Mouse (Mus musculus): ENCODE measurements around the gene Samd8. TPM values are rescaled to one million over a fixed set of nuclear protein-coding genes. Genes with fewer than 3 reads are reported as not detected.

The Samd8 gene
- polyA plus RNA-seq, 1 experiment from 2014 or later: 13.7 TPM

DNA sequence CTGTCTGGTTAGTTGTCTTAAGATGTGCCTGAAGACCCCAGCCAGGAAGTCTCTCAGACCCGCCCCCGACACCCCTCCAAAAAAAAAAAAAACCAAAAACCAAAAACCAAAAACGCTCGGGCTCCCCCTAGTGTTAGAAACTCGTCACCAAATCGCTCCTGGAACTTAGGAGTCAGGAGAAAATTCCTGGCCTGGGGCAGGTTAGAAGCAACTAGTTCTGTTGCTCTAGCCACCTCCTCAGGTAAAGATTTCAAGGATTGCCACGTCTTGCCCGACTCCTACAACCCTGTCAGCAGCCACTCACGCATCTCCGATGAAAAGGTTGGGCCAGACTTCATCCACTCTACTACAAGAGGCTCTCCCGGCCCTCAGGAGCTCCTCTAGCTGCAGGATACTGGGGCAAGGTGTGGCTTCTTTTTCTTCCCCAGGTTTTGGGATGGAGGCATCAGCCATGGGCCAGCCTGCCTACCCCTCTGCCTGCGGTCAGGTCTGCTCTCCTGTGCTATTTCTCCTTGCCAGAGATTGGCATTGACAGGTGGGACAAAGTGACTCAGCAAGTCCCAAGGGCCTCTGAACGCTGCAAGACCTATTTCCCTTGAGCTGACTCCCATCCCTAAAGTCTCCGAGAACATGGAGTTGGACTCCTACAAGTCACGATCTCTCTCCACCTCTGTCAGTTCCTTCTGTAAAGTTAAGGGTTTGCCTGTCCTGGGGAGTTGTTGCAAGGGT, 2.0 kb upstream of the Samd8 start:
- Histone ChIP-seq H3K9ac (ENCODE audit: low read depth, low read length) (no peak overlapping the region), H3K4me1 (ENCODE audit: control insufficient read depth, insufficient read depth, low read length) (peaks cover 8% of the 10 kb centered on the region; the same call in 1 of the 2 replicates), H3K4me2 (ENCODE audit: low read depth, low read length) (no peak overlapping the region), H3K27me3 (replicated peaks; ENCODE audit: control insufficient read depth, insufficient read depth, low read length) (no peaks in the 10 kb centered on the region), H3K27ac (replicated peaks; ENCODE audit: low read depth, low read length) (no peak overlapping the region), H3K9me3 (ENCODE audit: control insufficient read depth, low read length) (no peaks in the 10 kb centered on the region), H3K4me3 (ENCODE audit: low read depth, low read length) (no peak overlapping the region), H3K36me3 (ENCODE audit: control insufficient read depth, insufficient read depth, low read length) (no peaks in the 10 kb centered on the region)
- DNase-seq (ENCODE audit: low spot score): peak; percentile 26
- WGBS: 42% methylated on average over 15 of the region's 15 CpGs
- ATAC-seq (ENCODE audit: low read depth): no peak

DNA sequence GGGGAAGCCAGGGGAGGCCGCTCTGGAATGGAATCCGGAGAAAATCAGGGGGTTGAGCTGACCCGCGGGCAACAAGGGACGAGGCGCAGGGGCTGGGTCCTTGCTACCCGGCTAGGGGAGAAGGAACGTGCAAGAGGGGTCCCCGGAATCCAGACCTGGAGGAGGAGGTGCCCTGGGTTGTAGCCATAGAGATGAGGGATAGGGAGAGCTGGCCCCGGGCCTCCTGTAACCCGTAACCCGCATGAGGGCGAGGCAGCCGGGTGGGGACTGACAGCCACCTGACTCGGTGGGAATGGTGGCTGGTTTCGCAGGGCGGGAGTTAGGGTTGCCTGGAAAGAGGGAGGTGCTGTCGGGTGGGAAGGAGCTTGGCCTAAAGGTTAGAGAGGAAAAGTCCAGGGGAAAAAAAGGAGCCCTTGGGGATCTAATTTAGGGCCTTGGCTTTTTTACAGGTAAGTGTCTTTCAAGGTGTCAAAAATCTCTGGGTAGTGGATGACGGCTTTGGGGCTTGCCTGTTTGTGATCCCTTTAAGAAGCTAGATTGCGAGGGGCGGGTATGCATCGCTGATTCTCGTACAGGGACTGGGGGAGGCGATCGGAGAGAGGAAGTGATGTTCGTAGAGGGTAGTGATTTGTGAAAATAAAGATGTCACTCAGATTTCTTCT, 681 bp downstream of the Samd8 start, which contains the start of gene Dusp13:
TSS of gene Dusp13 (minus strand) at position 301 of the 662 bp plus-strand sequence.
- Histone ChIP-seq H3K4me3 (ENCODE audit: low read depth, low read length) (peak within 1 kb of the TSS; percentile 99), H3K4me1 (ENCODE audit: control insufficient read depth, insufficient read depth, low read length) (peaks cover 8% of the 10 kb centered on the region; the same call in 1 of the 2 replicates), H3K9me3 (ENCODE audit: control insufficient read depth, low read length) (no peaks in the 10 kb centered on the region), H3K36me3 (ENCODE audit: control insufficient read depth, insufficient read depth, low read length) (no peaks in the 10 kb centered on the region), H3K27me3 (replicated peaks; ENCODE audit: control insufficient read depth, insufficient read depth, low read length) (no peaks in the 10 kb centered on the region), H3K27ac (replicated peaks; ENCODE audit: low read depth, low read length) (peak within 1 kb of the TSS; percentile 78), H3K4me2 (ENCODE audit: low read depth, low read length) (peak within 1 kb of the TSS; percentile 69), H3K9ac (ENCODE audit: low read depth, low read length) (peak within 1 kb of the TSS; percentile 85)
- under 1% methylated on average over 26 of the region's 26 CpGs for WGBS
- DNase-seq (ENCODE audit: low spot score) (peak; percentile 72), ATAC-seq (ENCODE audit: low read depth) (peak; percentile 76)

DNA sequence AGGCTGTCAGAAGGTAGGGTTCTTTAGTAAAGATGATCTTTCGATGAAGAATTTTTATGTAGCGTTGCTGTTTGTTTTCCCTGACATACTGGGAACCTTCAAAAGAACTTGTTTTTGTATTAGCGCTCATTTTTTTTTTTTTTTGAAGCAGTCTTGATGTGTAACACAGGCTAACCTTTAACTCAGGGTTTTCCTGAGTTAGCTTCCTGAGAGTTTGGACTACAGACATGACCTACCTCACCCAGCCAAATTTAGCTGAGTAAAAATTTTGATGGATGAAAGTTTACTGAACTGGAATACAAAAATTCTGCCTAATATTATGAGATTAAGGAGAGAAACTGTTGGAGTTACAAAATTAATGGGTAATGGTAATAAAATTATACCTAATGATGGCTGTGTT, 2.1 kb downstream of the Samd8 start:
- peak overlapping the region; percentile 69; the same call in 1 of the 2 replicates for H3K4me2 ChIP-seq (ENCODE audit: low read depth, low read length)
- no peak overlapping the region for H3K9ac ChIP-seq (ENCODE audit: low read depth, low read length)
- H3K27ac ChIP-seq (replicated peaks; ENCODE audit: low read depth, low read length): no peak overlapping the region
- no peaks in the 10 kb centered on the region for H3K9me3 ChIP-seq (ENCODE audit: control insufficient read depth, low read length)
- H3K36me3 ChIP-seq (ENCODE audit: control insufficient read depth, insufficient read depth, low read length): no peaks in the 10 kb centered on the region
- ATAC-seq (ENCODE audit: low read depth) (no peak), DNase-seq (ENCODE audit: low spot score) (no peak)
- peaks cover 8% of the 10 kb centered on the region; the same call in 1 of the 2 replicates for H3K4me1 ChIP-seq (ENCODE audit: control insufficient read depth, insufficient read depth, low read length)
- WGBS: 85% methylated on average over 3 of the region's 3 CpGs
- 0 out of 2 replicates have a peak overlapping the region, but pooled peaks have one; percentile 99 for H3K4me3 ChIP-seq (ENCODE audit: low read depth, low read length)
- H3K27me3 ChIP-seq (replicated peaks; ENCODE audit: control insufficient read depth, insufficient read depth, low read length): no peaks in the 10 kb centered on the region

DNA sequence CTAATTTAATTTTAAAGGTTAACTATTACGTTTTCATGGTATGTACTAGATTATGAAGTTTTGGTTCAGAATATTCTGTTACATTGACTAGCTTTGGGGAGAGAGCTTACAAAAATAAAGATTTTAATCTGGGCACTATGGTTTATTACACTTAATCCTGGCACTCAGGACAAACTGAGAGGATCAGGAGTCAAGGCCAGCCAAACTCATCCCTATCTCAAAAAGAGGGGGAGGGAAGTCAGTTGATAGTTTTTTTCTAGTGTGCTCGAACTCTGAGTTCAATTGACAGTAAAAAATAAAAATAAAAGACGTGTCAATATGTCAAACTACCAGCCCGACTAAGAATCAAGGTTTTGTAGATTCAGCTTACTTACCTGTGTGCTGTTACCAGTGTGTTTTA, 3.0 kb downstream of the Samd8 start:
- H3K36me3 ChIP-seq (ENCODE audit: control insufficient read depth, insufficient read depth, low read length): no peaks in the 10 kb centered on the region
- H3K4me1 ChIP-seq (ENCODE audit: control insufficient read depth, insufficient read depth, low read length): peaks cover 8% of the 10 kb centered on the region; the same call in 1 of the 2 replicates
- no peak overlapping the region for H3K27ac ChIP-seq (replicated peaks; ENCODE audit: low read depth, low read length)
- ATAC-seq (ENCODE audit: low read depth) (no peak), DNase-seq (ENCODE audit: low spot score) (no peak)
- no peak overlapping the region for H3K4me3 ChIP-seq (ENCODE audit: low read depth, low read length)
- no peak overlapping the region for H3K4me2 ChIP-seq (ENCODE audit: low read depth, low read length)
- 86% methylated on average over 4 of the region's 4 CpGs for WGBS
- no peaks in the 10 kb centered on the region for H3K27me3 ChIP-seq (replicated peaks; ENCODE audit: control insufficient read depth, insufficient read depth, low read length)
- H3K9ac ChIP-seq (ENCODE audit: low read depth, low read length): no peak overlapping the region
- H3K9me3 ChIP-seq (ENCODE audit: control insufficient read depth, low read length): no peaks in the 10 kb centered on the region

DNA sequence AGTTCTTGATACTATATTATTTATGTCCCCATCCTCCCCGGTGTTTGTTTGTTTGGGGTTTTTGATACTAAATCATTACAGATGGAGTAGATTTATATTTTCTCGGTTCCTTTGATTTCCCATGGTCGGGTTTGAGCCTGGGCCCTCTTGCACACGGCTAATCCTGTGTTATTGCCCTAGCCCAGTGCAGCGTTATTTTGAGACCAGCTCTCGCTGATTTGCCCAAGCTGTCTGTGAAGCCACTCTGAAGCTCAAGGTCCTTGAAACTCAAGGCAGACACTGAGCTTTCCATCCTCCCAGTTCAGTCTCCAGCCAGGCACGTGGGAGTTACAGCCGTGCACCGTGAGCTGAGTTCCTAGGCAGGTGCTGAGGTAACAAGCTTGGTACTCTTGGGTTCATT, 11.2 kb downstream of the Samd8 start:
- H3K4me1 ChIP-seq (ENCODE audit: control insufficient read depth, insufficient read depth, low read length): no peaks in the 10 kb centered on the region
- no peak overlapping the region for H3K4me3 ChIP-seq (ENCODE audit: low read depth, low read length)
- DNase-seq (ENCODE audit: low spot score): no peak
- no peaks in the 10 kb centered on the region for H3K36me3 ChIP-seq (ENCODE audit: control insufficient read depth, insufficient read depth, low read length)
- H3K9ac ChIP-seq (ENCODE audit: low read depth, low read length): no peak overlapping the region
- no peak overlapping the region for H3K27ac ChIP-seq (replicated peaks; ENCODE audit: low read depth, low read length)
- no peaks in the 10 kb centered on the region for H3K9me3 ChIP-seq (ENCODE audit: control insufficient read depth, low read length)
- ATAC-seq (ENCODE audit: low read depth): no peak
- no peaks in the 10 kb centered on the region for H3K27me3 ChIP-seq (replicated peaks; ENCODE audit: control insufficient read depth, insufficient read depth, low read length)
- no peak overlapping the region for H3K4me2 ChIP-seq (ENCODE audit: low read depth, low read length)
- WGBS: 84% methylated on average over 9 of the region's 9 CpGs

DNA sequence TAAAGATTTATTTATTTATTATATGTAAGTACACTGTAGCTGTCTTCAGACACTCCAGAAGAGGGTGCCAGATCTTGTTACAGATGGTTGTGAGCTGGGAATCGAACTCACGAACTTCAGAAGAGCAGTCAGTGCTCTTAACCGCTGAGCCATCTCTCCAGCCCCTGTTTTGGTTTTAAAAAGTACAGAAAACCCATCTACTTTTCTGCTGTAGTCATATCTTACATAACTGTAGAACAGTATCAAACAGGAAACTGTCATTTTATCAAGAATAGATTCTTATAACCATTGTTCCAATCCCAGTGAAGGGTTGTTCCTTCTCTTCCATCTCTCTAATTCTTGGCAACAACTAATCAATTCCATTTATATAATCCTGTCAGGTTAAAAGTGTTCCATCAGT, 13.4 kb downstream of the Samd8 start:
- no peak overlapping the region for H3K4me3 ChIP-seq (ENCODE audit: low read depth, low read length)
- peaks cover 7% of the 10 kb centered on the region for H3K4me1 ChIP-seq (ENCODE audit: control insufficient read depth, insufficient read depth, low read length)
- H3K27ac ChIP-seq (replicated peaks; ENCODE audit: low read depth, low read length): no peak overlapping the region
- no peaks in the 10 kb centered on the region for H3K27me3 ChIP-seq (replicated peaks; ENCODE audit: control insufficient read depth, insufficient read depth, low read length)
- H3K9ac ChIP-seq (ENCODE audit: low read depth, low read length): no peak overlapping the region
- DNase-seq (ENCODE audit: low spot score) (no peak), ATAC-seq (ENCODE audit: low read depth) (no peak)
- no peaks in the 10 kb centered on the region for H3K9me3 ChIP-seq (ENCODE audit: control insufficient read depth, low read length)
- WGBS: 86% methylated on average over 3 of the region's 3 CpGs
- H3K4me2 ChIP-seq (ENCODE audit: low read depth, low read length): no peak overlapping the region
- no peaks in the 10 kb centered on the region for H3K36me3 ChIP-seq (ENCODE audit: control insufficient read depth, insufficient read depth, low read length)

DNA sequence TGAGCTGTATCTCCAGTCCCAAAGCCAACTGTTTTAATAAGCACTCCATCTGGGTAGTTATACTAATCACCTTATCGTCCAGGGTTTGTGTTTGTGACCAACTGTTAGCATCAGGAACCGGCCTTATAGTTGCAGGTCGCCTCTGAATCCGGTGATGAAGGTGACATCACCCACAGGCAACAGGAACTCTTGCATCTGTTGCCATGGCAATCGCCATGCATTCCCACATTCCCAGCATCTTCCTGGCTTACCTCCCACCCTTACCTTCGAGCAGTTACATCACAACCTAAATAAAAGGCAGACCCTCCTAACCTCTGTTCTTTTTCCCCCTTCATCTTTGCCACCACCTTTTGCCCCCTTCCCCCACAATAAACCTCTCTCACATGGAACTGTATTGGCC, 14.3 kb downstream of the Samd8 start:
- Histone ChIP-seq H3K27ac (replicated peaks; ENCODE audit: low read depth, low read length) (no peak overlapping the region), H3K9me3 (ENCODE audit: control insufficient read depth, low read length) (no peaks in the 10 kb centered on the region), H3K36me3 (ENCODE audit: control insufficient read depth, insufficient read depth, low read length) (no peaks in the 10 kb centered on the region), H3K27me3 (replicated peaks; ENCODE audit: control insufficient read depth, insufficient read depth, low read length) (no peaks in the 10 kb centered on the region), H3K4me2 (ENCODE audit: low read depth, low read length) (no peak overlapping the region), H3K4me1 (ENCODE audit: control insufficient read depth, insufficient read depth, low read length) (peaks cover 7% of the 10 kb centered on the region), H3K4me3 (ENCODE audit: low read depth, low read length) (no peak overlapping the region), H3K9ac (ENCODE audit: low read depth, low read length) (no peak overlapping the region)
- ATAC-seq (ENCODE audit: low read depth) (no peak), DNase-seq (ENCODE audit: low spot score) (no peak)
- WGBS: 86% methylated on average over 6 of the region's 6 CpGs

DNA sequence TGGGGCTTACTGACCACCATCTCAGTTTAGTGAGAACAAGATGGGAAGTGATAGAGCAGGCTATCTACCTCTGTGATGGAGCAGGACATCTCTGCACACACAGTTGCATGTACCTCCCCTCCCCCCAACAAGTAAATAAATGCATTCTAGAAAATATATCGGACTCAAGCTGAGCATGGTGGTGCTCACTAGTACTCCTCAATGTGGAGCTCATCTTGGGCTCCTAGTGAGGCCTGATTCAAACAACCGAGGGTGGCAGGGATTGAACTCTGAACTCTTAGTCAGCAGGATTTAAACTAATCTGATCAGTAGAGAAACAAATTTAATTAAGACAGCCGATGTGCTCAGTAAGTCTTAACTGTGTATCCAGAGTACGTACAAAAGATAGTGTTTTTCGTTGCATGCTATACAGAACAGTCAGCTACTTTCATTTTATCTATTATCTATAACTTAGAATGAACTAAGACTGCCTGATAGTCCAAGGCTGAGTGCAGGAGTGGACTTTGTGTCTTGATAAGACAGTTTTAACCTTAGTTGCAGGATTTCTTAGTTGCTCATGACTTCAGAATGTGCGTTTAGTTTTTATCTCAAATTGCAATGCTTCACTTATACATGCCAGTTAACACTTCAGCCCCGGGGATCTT, 15.5 kb downstream of the Samd8 start:
- Histone ChIP-seq H3K4me2 (ENCODE audit: low read depth, low read length) (no peak overlapping the region), H3K36me3 (ENCODE audit: control insufficient read depth, insufficient read depth, low read length) (no peaks in the 10 kb centered on the region), H3K27ac (replicated peaks; ENCODE audit: low read depth, low read length) (no peak overlapping the region), H3K9me3 (ENCODE audit: control insufficient read depth, low read length) (no peaks in the 10 kb centered on the region), H3K9ac (ENCODE audit: low read depth, low read length) (no peak overlapping the region), H3K4me1 (ENCODE audit: control insufficient read depth, insufficient read depth, low read length) (peaks cover 7% of the 10 kb centered on the region), H3K27me3 (replicated peaks; ENCODE audit: control insufficient read depth, insufficient read depth, low read length) (no peaks in the 10 kb centered on the region), H3K4me3 (ENCODE audit: low read depth, low read length) (no peak overlapping the region)
- DNase-seq (ENCODE audit: low spot score) (no peak), ATAC-seq (ENCODE audit: low read depth) (no peak)
- 77% methylated on average over 7 of the region's 7 CpGs for WGBS

Data from embryonic facial prominence, embryonic 14.5 days (tissue).